Mouse (Mus musculus) MEL (cell line): Measurements from ENCODE around the gene Aco1. TPM values are rescaled to one million over a fixed set of nuclear protein-coding genes. Genes with fewer than 3 reads are reported as not detected.

Source experiments
- DNase-seq: peaks from one replicate; pipeline ENCODE4 v3.0.0; 2011; ENCODE audit warnings: low read depth, low spot score
- H3K27ac ChIP-seq: 2 replicates; pipeline ENCODE4 v1.5.1; 2012; ENCODE audit warnings: low read depth, mild to moderate bottlenecking, control low read depth, low read length, moderate library complexity; ENCODE audit not compliant: control insufficient read depth
- H3K27me3 ChIP-seq, 2 experiments: fragments of 150-350 bp in 1 of 2; sonication (generic) in 1 of 2; 2 replicates each; pipeline ENCODE4 v1.6.1; 2012; ENCODE audit warnings: low read length in 2 of 2, mild to moderate bottlenecking in 2 of 2, improper control_type of control experiment in 1 of 2, moderate library complexity in 1 of 2; ENCODE audit not compliant: insufficient read depth in 2 of 2, control insufficient read depth in 1 of 2
- H3K36me3 ChIP-seq, 2 experiments: 2 replicates each; pipeline ENCODE4 v1.6.1; 2012 to 2014; ENCODE audit warnings: low read length in 2 of 2, improper control_type of control experiment in 1 of 2, inconsistent platforms in 1 of 2, mild to moderate bottlenecking in 1 of 2; ENCODE audit not compliant: insufficient read depth in 2 of 2, control insufficient read depth in 1 of 2
- H3K4me1 ChIP-seq, 2 experiments: fragments of 150-350 bp in 1 of 2; sonication (generic) in 1 of 2; 2 replicates each; pipeline ENCODE4 v1.6.1; 2012; ENCODE audit warnings: low read length in 2 of 2, improper control_type of control experiment in 1 of 2, mild to moderate bottlenecking in 1 of 2; ENCODE audit not compliant: insufficient read depth in 2 of 2, control insufficient read depth in 1 of 2
- H3K4me3 ChIP-seq, 2 experiments: fragments of 150-350 bp in 1 of 2; sonication (generic) in 1 of 2; 2 replicates each; pipeline ENCODE4 v1.5.1; 2012; ENCODE audit warnings: low read depth in 2 of 2, low read length in 2 of 2, mild to moderate bottlenecking in 2 of 2, moderate library complexity in 2 of 2, control low read depth in 1 of 2, improper control_type of control experiment in 1 of 2; ENCODE audit not compliant: control insufficient read depth in 1 of 2, insufficient read depth in 1 of 2
- H3K79me2 ChIP-seq: 2 replicates; pipeline ENCODE4 v1.6.1; 2012; ENCODE audit warnings: mild to moderate bottlenecking, low read length, moderate library complexity; ENCODE audit not compliant: control insufficient read depth, poor library complexity, insufficient read depth
- H3K9ac ChIP-seq: 2 replicates; pipeline ENCODE4 v1.6.1; 2012; ENCODE audit warnings: low read depth, mild to moderate bottlenecking, control low read depth, low read length, moderate library complexity; ENCODE audit not compliant: control insufficient read depth, poor library complexity, severe bottlenecking
- H3K9me3 ChIP-seq: fragments of 150-350 bp; sonication (generic); replicated peaks from 2 replicates; pipeline ENCODE4 v1.6.1; 2012; ENCODE audit warnings: mild to moderate bottlenecking, low read length, improper control_type of control experiment, moderate library complexity; ENCODE audit not compliant: insufficient read depth
- CTCF ChIP-seq, 3 experiments: IDR thresholded peaks in 2 of 3; conservative IDR thresholded peaks in 1 of 3; 2 replicates each; pipeline ENCODE4 v1.5.1; 2011 to 2012; ENCODE audit warnings: low read length in 3 of 3, low read depth in 2 of 3, mild to moderate bottlenecking in 2 of 3, improper control_type of control experiment in 1 of 3, inconsistent platforms in 1 of 3, mixed read lengths in 1 of 3, moderate library complexity in 1 of 3; ENCODE audit not compliant: control insufficient read depth in 1 of 3, insufficient read depth in 1 of 3, poor library complexity in 1 of 3, severe bottlenecking in 1 of 3
- E2F4 ChIP-seq: IDR thresholded peaks from 2 replicates; pipeline ENCODE4 v1.6.1; 2011; ENCODE audit warnings: low read depth, low read length, improper control_type of control experiment, borderline replicate concordance
- ETS1 ChIP-seq: IDR thresholded peaks from 2 replicates; pipeline ENCODE4 v1.6.1; 2012; ENCODE audit warnings: low read depth, mild to moderate bottlenecking, inconsistent platforms, low read length, improper control_type of control experiment, moderate library complexity
- GATA1 ChIP-seq: IDR thresholded peaks from 2 replicates; pipeline ENCODE4 v1.6.1; 2011; ENCODE audit warnings: low read depth, low read length, improper control_type of control experiment
- HCFC1 ChIP-seq: IDR thresholded peaks from 2 replicates; pipeline ENCODE4 v1.6.1; 2012; ENCODE audit warnings: low read depth, mild to moderate bottlenecking, inconsistent platforms, low read length, improper control_type of control experiment, moderate library complexity
- JUND ChIP-seq: IDR thresholded peaks from 2 replicates; pipeline ENCODE4 v1.6.1; 2011; ENCODE audit warnings: low read depth, mild to moderate bottlenecking, improper control_type of control experiment, low read length
- MAFK ChIP-seq: IDR thresholded peaks from 2 replicates; pipeline ENCODE4 v1.6.1; 2011; ENCODE audit warnings: low read depth, mild to moderate bottlenecking, low read length, improper control_type of control experiment, borderline replicate concordance
- MAX ChIP-seq: IDR thresholded peaks from 2 replicates; pipeline ENCODE4 v1.6.1; 2011; ENCODE audit warnings: low read length, improper control_type of control experiment
- MEF2A ChIP-seq: IDR thresholded peaks from 2 replicates; pipeline ENCODE4 v1.6.1; 2014; ENCODE audit warnings: low read depth, mild to moderate bottlenecking, inconsistent platforms, low read length, improper control_type of control experiment; ENCODE audit not compliant: poor library complexity, insufficient replicate concordance, severe bottlenecking; ENCODE audit errors: extremely low read depth
- MYB ChIP-seq: IDR thresholded peaks from 2 replicates; pipeline ENCODE4 v1.6.1; 2011; ENCODE audit warnings: mild to moderate bottlenecking, low read depth, low read length, improper control_type of control experiment
- MYC ChIP-seq: IDR thresholded peaks from 2 replicates; pipeline ENCODE4 v1.6.1; 2011; ENCODE audit warnings: low read depth, mild to moderate bottlenecking, low read length, improper control_type of control experiment, moderate library complexity
- NELFE ChIP-seq: IDR thresholded peaks from 2 replicates; pipeline ENCODE4 v1.6.1; 2011; ENCODE audit warnings: low read depth, low read length, improper control_type of control experiment
- RCOR1 ChIP-seq: IDR thresholded peaks from 2 replicates; pipeline ENCODE4 v1.6.1; 2012; ENCODE audit warnings: low read depth, mild to moderate bottlenecking, inconsistent platforms, low read length, improper control_type of control experiment
- SIN3A ChIP-seq: IDR thresholded peaks from 2 replicates; pipeline ENCODE4 v1.6.1; 2012; ENCODE audit warnings: low read length, improper control_type of control experiment, inconsistent platforms
- SMC3 ChIP-seq: IDR thresholded peaks from 2 replicates; pipeline ENCODE4 v1.6.1; 2011; ENCODE audit warnings: low read depth, low read length, improper control_type of control experiment
- TAL1 ChIP-seq: IDR thresholded peaks from 2 replicates; pipeline ENCODE4 v1.6.1; 2012; ENCODE audit warnings: mild to moderate bottlenecking, inconsistent platforms, low read length, moderate library complexity, mixed read lengths
- TCF12 ChIP-seq: IDR thresholded peaks from 2 replicates; pipeline ENCODE4 v1.6.1; 2014; ENCODE audit warnings: low read depth, mild to moderate bottlenecking, inconsistent platforms, low read length, improper control_type of control experiment, moderate library complexity
- ZC3H11A ChIP-seq: IDR thresholded peaks from 2 replicates; pipeline ENCODE4 v1.6.1; 2012; ENCODE audit warnings: low read depth, mild to moderate bottlenecking, inconsistent platforms, low read length, improper control_type of control experiment
- ZKSCAN1 ChIP-seq: IDR thresholded peaks from 2 replicates; pipeline ENCODE4 v1.6.1; 2012; ENCODE audit warnings: low read depth, mild to moderate bottlenecking, inconsistent platforms, low read length, improper control_type of control experiment, moderate library complexity
- ZNF384 ChIP-seq: IDR thresholded peaks from 2 replicates; pipeline ENCODE4 v1.6.1; 2012; ENCODE audit warnings: low read depth, mild to moderate bottlenecking, inconsistent platforms, low read length, improper control_type of control experiment
- polyA plus RNA-seq, 2 experiments: library from polyadenylated mRNA; stranded (reverse) in 1 of 2; unstranded in 1 of 2; fragments of >175 nt in 1 of 2; fragments of >200 nt in 1 of 2; gene quantifications; 2 replicates each; pipeline versions ENCODE4 v1.2.1 to v1.2.4; 2012; ENCODE audit warnings: low replicate concordance in 2 of 2, low read depth in 1 of 2; ENCODE audit not compliant: insufficient read length in 2 of 2, insufficient read depth in 1 of 2, missing spikeins in 1 of 2
- total RNA-seq: library from RNA; depleted of rRNA; stranded (reverse); fragments of 300-350 nt; gene quantifications from 2 replicates; pipeline ENCODE4 v1.2.3, GENCODE M21; 2012

Gene Aco1
- total and polyA plus RNA-seq, 3 experiments: 28.7 to 33.6 TPM; not detected in 1

DNA sequence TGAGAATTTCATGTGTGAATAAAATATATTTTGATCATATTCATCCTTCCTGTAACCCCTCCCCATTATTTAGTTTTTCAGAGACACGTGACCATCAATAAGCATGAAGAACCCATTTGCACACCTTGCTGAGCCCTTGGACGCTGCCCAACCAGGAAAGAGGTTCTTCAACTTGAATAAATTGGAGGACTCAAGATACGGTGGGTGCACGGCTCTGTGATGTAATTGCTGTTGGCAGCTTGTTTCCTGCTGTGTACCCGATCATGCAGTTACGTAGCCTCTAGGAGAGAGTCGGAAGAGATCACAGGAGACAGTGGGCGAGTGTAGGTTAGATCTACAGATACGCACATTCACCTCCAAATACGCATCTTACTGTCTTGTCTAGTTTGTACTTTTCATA lies 20.8 kb downstream of the Aco1 start:
- Histone ChIP-seq H3K36me3 (peaks cover 0 to 2% of the 10 kb centered on the region in 2 experiments; a peak in 1 of 4 replicates), H3K4me3 (no peak overlapping the region), H3K27ac (no peak overlapping the region), H3K27me3 (no peaks in the 10 kb centered on the region), H3K79me2 (no peaks in the 10 kb centered on the region), H3K4me1 (no peaks in the 10 kb centered on the region), H3K9ac (no peak overlapping the region), H3K9me3 (no peaks in the 10 kb centered on the region)
- no peak for DNase-seq
- TF ChIP-seq GATA1 (no peak), MYC (no peak), E2F4 (no peak), HCFC1 (no peak), ETS1 (no peak), MAFK (no peak)

DNA sequence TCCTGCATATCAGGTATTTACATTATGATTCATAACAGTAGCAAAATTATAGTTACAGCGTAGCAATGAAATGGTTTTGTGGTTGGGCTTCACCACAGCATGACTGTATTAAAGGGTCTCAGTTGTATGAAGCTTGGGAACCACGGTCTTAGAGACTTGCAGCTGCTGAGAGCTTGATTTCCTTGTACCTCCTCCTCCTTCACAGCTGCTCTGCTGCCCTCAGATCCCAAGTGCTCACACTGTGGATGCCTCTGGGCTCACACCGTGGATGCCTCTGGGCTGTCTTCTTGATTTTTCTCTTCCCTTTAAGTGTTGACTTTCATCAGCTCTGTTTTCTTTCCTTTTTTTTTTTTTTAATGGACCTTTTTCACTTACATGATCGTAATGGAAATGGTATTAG lies 28.6 kb downstream of the Aco1 start:
- Histone ChIP-seq H3K4me1 (no peaks in the 10 kb centered on the region), H3K79me2 (no peaks in the 10 kb centered on the region), H3K9me3 (no peaks in the 10 kb centered on the region), H3K4me3 (no peak overlapping the region), H3K27ac (no peak overlapping the region), H3K9ac (no peak overlapping the region), H3K27me3 (no peaks in the 10 kb centered on the region), H3K36me3 (peaks cover 0 to 2% of the 10 kb centered on the region in 2 experiments; a peak in 1 of 4 replicates)
- TF ChIP-seq TCF12 (no peak), HCFC1 (no peak), ZKSCAN1 (no peak), ZC3H11A (no peak), MEF2A (no peak), NELFE (no peak), SMC3 (no peak), SIN3A (no peak), GATA1 (no peak), TAL1 (no peak)
- DNase-seq: no peak

DNA sequence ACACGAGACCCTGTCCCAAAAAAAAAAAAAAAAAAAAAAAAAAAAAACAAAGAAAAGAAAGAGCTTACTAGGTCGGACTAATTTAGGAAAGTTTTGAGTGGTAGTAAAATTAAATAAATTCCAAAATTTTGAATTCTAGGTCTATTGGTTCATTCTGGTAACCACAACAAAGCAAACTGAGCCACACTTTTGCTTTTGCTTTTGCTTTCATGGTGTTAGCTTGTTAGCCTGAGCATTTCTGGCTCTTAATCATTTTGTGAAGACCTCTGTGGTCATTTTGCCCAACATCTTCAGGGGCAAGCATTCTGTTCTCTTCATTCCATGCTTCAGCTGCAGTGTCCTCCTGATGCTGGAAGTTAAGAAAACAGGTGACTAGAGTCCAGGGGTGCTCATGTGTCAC lies 29.5 kb downstream of the Aco1 start:
- no peaks in the 10 kb centered on the region for H3K4me1 ChIP-seq
- no peaks in the 10 kb centered on the region; a peak in 1 of 4 replicates for H3K36me3 ChIP-seq
- DNase-seq: no peak
- no peaks in the 10 kb centered on the region for H3K79me2 ChIP-seq
- H3K9me3 ChIP-seq: no peaks in the 10 kb centered on the region
- no peak overlapping the region for H3K4me3 ChIP-seq
- no peaks in the 10 kb centered on the region for H3K27me3 ChIP-seq
- no peak overlapping the region for H3K9ac ChIP-seq
- TF ChIP-seq ZNF384: no peak
- TF ChIP-seq MYC: no peak
- no peak for TF ChIP-seq MYB
- TF ChIP-seq CTCF (IDR thresholded peaks at IDR 0.05 in 2 of 3, conservative IDR thresholded peaks at IDR 0.05 in 1 of 3; ENCODE audit: control insufficient read depth in 1 of 3, insufficient read depth in 1 of 3, low read depth in 2 of 3, low read length in 3 of 3, poor library complexity in 1 of 3, severe bottlenecking in 1 of 3): no peak
- TF ChIP-seq MAX: no peak
- TF ChIP-seq RCOR1: no peak
- no peak for TF ChIP-seq MAFK
- TF ChIP-seq JUND: no peak
- H3K27ac ChIP-seq: no peak overlapping the region
